Mouse (Mus musculus) ES-Bruce4 (cell line): ENCODE data around the gene Scgb1c1.

Source experiments
- CTCF ChIP-seq: IDR thresholded peaks from one replicate; pipeline ENCODE4 v1.8.1; 2011; ENCODE audit warnings: low read depth, low read length
- EP300 ChIP-seq: IDR thresholded peaks from 2 replicates; pipeline ENCODE4 v1.6.1; 2011; ENCODE audit warnings: low read depth, low read length; ENCODE audit not compliant: insufficient read depth

- TF ChIP-seq EP300 = no peak
- no peak for TF ChIP-seq CTCF
These were observed 1.5 kb upstream of the Scgb1c1 start for GRCm38 (mm10) chr7:140843806-140844205.
